Mouse (Mus musculus) kidney, embryonic 14.5 days (tissue): Measurements from ENCODE around the gene Nfatc2. TPM values are rescaled to one million over a fixed set of nuclear protein-coding genes. Genes with fewer than 3 reads are reported as not detected.

ENCODE experiments used
- ATAC-seq: fragments of 200-750 bp; cut with Nextera tagmentation; 2 replicates; pipeline ENCODE4 v1.8.0; 2017; ENCODE audit warnings: moderate number of reproducible peaks, mild to moderate bottlenecking, moderate TSS enrichment, moderate library complexity; ENCODE audit not compliant: low FRiP score, low TSS enrichment
- H3K27ac ChIP-seq: fragments of 300-500 bp; sonication (generic); 2 replicates; pipeline ENCODE4 v1.5.1; 2014; ENCODE audit warnings: low read depth, mild to moderate bottlenecking, low read length, moderate library complexity, mixed read lengths
- H3K27me3 ChIP-seq: fragments of 300-500 bp; sonication (generic); 2 replicates; pipeline ENCODE4 v1.6.1; 2014; ENCODE audit warnings: mild to moderate bottlenecking, low read length; ENCODE audit not compliant: control insufficient read depth, insufficient read depth
- H3K36me3 ChIP-seq: fragments of 300-500 bp; sonication (generic); 2 replicates; pipeline ENCODE4 v1.6.1; 2014; ENCODE audit warnings: low read length, mixed read lengths; ENCODE audit not compliant: control insufficient read depth, insufficient read depth
- H3K4me1 ChIP-seq: fragments of 300-500 bp; sonication (generic); 2 replicates; pipeline ENCODE4 v1.6.1; 2014; ENCODE audit warnings: low read length, mixed read lengths; ENCODE audit not compliant: control insufficient read depth, insufficient read depth
- H3K4me2 ChIP-seq: fragments of 300-500 bp; sonication (generic); replicated peaks from 2 replicates; pipeline ENCODE4 v1.6.1; 2014; ENCODE audit warnings: low read depth, mild to moderate bottlenecking, low read length
- H3K4me3 ChIP-seq: fragments of 300-500 bp; sonication (generic); 2 replicates; pipeline ENCODE4 v1.5.1; 2014; ENCODE audit warnings: mild to moderate bottlenecking, low read length
- H3K9ac ChIP-seq: fragments of 300-500 bp; sonication (generic); 2 replicates; pipeline ENCODE4 v1.6.1; 2014; ENCODE audit warnings: low read depth, mild to moderate bottlenecking, low read length, moderate library complexity
- H3K9me3 ChIP-seq: fragments of 300-500 bp; sonication (generic); 2 replicates; pipeline ENCODE4 v1.6.1; 2016; ENCODE audit warnings: low read length; ENCODE audit not compliant: control insufficient read depth
- WGBS: fragments of 180-500 bp; shearing (Covaris S2); extraction: QIAGEN DNeasy Blood & Tissue Kit; methylation state at CpG from one replicate; pipeline ENCODE4 v1.1.7; 2014; 5-methylcytosine and 5-hydroxymethylcytosine counted together
- polyA plus RNA-seq: library from polyadenylated mRNA; unstranded; fragments of >200 nt; fragmentation: Nextera tagmentation; extraction: Ambion mirVana; gene quantifications from 2 replicates; pipeline ENCODE4 v1.2.1, GENCODE M21; 2014

Nfatc2 gene
- polyA plus RNA-seq, 1 experiment from 2014 or later, result 2.7 TPM

DNA sequence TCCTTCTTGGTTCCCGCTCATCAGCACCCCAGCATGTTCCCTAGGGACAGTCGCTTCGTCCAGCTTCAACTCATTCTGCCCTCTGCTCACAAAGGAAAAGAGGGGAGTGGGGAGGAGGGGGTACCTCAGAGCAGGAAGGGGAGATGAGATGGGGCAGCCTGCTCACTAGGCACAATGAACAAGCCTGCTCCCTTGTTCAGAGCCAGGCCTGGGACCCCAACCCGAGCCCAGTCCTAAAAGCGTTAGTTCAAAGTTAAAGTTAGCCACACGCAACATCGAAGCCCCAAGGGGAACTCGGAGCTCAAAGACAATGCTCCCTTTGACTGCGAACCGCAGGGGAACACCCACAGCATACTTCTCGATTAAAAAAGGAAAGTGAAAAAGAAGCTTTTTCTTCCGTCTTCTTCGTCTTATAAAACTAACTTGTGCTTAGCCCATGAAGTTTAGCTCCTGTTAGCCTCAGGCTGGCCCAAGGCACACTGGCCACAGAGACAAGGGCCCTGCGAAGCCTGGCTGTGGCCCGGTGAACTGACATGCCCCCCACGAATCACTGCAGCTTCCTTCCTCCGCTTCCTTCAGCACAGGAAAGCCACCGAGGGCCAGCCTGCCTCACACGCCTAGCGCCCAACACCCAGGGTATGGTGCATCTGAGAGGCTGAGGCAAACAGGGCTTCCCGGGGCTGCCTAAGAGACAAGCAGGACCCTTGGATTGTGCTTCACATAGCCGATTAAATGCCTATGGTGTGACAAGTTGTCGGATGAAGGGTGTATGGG, 45.4 kb downstream of the Nfatc2 start:
- no peak for ATAC-seq
- Histone ChIP-seq H3K9ac (no peak overlapping the region), H3K4me2 (no peak overlapping the region)

DNA sequence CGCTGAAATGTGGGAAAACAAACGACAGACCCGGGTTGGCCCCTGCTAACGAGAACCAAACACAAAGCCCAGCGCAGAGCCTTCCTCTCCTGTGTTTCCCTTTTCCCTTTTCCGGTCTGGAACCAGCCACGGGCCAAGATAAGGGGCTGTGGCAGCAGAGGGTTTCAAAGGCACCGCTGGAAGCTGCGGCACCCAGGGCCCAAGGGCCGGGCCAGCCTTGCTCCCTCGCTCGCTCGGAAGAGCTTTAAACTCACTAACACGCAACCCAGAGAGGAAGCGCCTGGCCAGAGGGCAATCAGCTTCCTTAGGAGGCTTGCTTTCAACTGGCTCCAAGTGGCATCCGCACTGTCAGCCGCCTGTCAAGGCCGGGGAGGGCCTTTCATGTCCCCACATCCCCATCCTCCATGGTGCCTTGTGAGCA, 47.9 kb downstream of the Nfatc2 start:
- peak overlapping the region; percentile 19; the same call in 1 of the 2 replicates for H3K4me2 ChIP-seq
- ATAC-seq, result no peak

More for the DNA sequence above, 45.4 kb downstream of the Nfatc2 start:
- H3K9me3 ChIP-seq, result no peaks in the 10 kb centered on the region
- no peak overlapping the region for H3K27ac ChIP-seq
- H3K4me1 ChIP-seq, result peaks cover 35% of the 10 kb centered on the region
- peaks cover 7% of the 10 kb centered on the region; the same call in 1 of the 2 replicates for H3K27me3 ChIP-seq
- no peaks in the 10 kb centered on the region for H3K36me3 ChIP-seq
- WGBS, result 43% methylated on average over 23 of the region's 23 CpGs
- no peak overlapping the region for H3K4me3 ChIP-seq

GRCm38 (mm10) chr2:168552405-168552804, 49.1 kb downstream of the Nfatc2 start:
- Histone ChIP-seq H3K9me3 (no peaks in the 10 kb centered on the region), H3K4me1 (peaks cover 42% of the 10 kb centered on the region)

More for the DNA sequence above, 47.9 kb downstream of the Nfatc2 start:
- WGBS, result 20% methylated on average over 18 of the region's 18 CpGs
- Histone ChIP-seq H3K27me3 (peaks cover 5% of the 10 kb centered on the region; the same call in 1 of the 2 replicates), H3K4me1 (peaks cover 41% of the 10 kb centered on the region), H3K9me3 (no peaks in the 10 kb centered on the region), H3K36me3 (no peaks in the 10 kb centered on the region), H3K4me3 (no peak overlapping the region), H3K27ac (peak overlapping the region; percentile 37; the same call in 1 of the 2 replicates), H3K9ac (peak overlapping the region; percentile 31; the same call in 1 of the 2 replicates)

GRCm38 (mm10) chr2:168551218-168551617, 50.2 kb downstream of the Nfatc2 start:
- H3K27ac ChIP-seq, result no peak overlapping the region
- no peak overlapping the region for H3K4me3 ChIP-seq
- peaks cover 2% of the 10 kb centered on the region; the same call in 1 of the 2 replicates for H3K27me3 ChIP-seq
- no peaks in the 10 kb centered on the region for H3K9me3 ChIP-seq
- no peak for ATAC-seq
- H3K4me2 ChIP-seq, result no peak overlapping the region
- WGBS, result 87% methylated on average over 7 of the region's 7 CpGs
- no peak overlapping the region for H3K9ac ChIP-seq
- no peaks in the 10 kb centered on the region for H3K36me3 ChIP-seq
- peaks cover 42% of the 10 kb centered on the region for H3K4me1 ChIP-seq

More at GRCm38 (mm10) chr2:168552405-168552804, 49.1 kb downstream of the Nfatc2 start:
- peaks cover 2% of the 10 kb centered on the region; the same call in 1 of the 2 replicates for H3K27me3 ChIP-seq
- 0 out of 2 replicates have a peak overlapping the region, but pooled peaks have one; percentile 37 for H3K27ac ChIP-seq
- H3K4me3 ChIP-seq, result no peak overlapping the region
- no peaks in the 10 kb centered on the region for H3K36me3 ChIP-seq
- no peak overlapping the region for H3K4me2 ChIP-seq
- ATAC-seq, result no peak
- no peak overlapping the region for H3K9ac ChIP-seq
- 26% methylated on average over 5 of the region's 5 CpGs for WGBS

DNA sequence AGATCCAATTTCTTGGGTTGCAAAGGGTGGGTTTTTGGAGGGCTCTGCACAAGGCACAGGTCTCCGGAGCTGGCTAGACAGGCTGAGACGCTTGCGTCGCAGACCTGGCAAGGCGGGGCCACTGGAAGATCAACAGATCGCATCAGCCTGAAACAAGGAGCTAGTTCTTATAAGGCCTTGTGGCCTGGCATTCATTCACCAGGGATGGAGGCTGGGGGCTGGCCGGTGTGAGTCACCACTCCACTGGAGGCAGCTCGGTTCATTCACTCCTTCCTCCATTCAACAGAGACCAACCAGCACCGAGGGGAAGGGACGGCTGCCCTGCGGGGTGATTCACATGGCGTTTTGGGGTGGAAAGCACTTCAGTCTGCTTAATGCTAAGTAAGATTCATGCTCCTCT, 52.1 kb downstream of the Nfatc2 start:
- H3K27me3 ChIP-seq, result peaks cover 2% of the 10 kb centered on the region; the same call in 1 of the 2 replicates
- H3K4me1 ChIP-seq, result peaks cover 37% of the 10 kb centered on the region
- no peak overlapping the region for H3K4me2 ChIP-seq
- H3K9ac ChIP-seq, result no peak overlapping the region
- no peaks in the 10 kb centered on the region for H3K9me3 ChIP-seq
- no peaks in the 10 kb centered on the region for H3K36me3 ChIP-seq
- H3K27ac ChIP-seq, result peak overlapping the region; percentile 6; the same call in 1 of the 2 replicates
- peak; percentile 33 for ATAC-seq
- WGBS, result 55% methylated on average over 12 of the region's 12 CpGs
- H3K4me3 ChIP-seq, result no peak overlapping the region

- peaks cover 2% of the 10 kb centered on the region; the same call in 1 of the 2 replicates for H3K27me3 ChIP-seq
These were observed 53.4 kb downstream of the Nfatc2 start for GRCm38 (mm10) chr2:168548008-168548407.

GRCm38 (mm10) chr2:168545901-168546557, 55.4 kb downstream of the Nfatc2 start:
- peaks cover 25% of the 10 kb centered on the region for H3K4me1 ChIP-seq
- no peaks in the 10 kb centered on the region for H3K27me3 ChIP-seq
- H3K4me2 ChIP-seq, result no peak overlapping the region
- no peaks in the 10 kb centered on the region for H3K36me3 ChIP-seq
- no peak for ATAC-seq
- H3K27ac ChIP-seq, result no peak overlapping the region
- H3K9ac ChIP-seq, result no peak overlapping the region
- 69% methylated on average over 15 of the region's 15 CpGs for WGBS
- H3K4me3 ChIP-seq, result no peak overlapping the region
- H3K9me3 ChIP-seq, result no peaks in the 10 kb centered on the region

More at GRCm38 (mm10) chr2:168548008-168548407, 53.4 kb downstream of the Nfatc2 start:
- H3K36me3 ChIP-seq, result no peaks in the 10 kb centered on the region
- ATAC-seq, result no peak
- no peak overlapping the region for H3K27ac ChIP-seq
- H3K4me2 ChIP-seq, result no peak overlapping the region
- WGBS, result 54% methylated on average over 4 of the region's 4 CpGs
- H3K4me3 ChIP-seq, result no peak overlapping the region
- no peak overlapping the region for H3K9ac ChIP-seq
- H3K4me1 ChIP-seq, result peaks cover 37% of the 10 kb centered on the region
- no peaks in the 10 kb centered on the region for H3K9me3 ChIP-seq

DNA sequence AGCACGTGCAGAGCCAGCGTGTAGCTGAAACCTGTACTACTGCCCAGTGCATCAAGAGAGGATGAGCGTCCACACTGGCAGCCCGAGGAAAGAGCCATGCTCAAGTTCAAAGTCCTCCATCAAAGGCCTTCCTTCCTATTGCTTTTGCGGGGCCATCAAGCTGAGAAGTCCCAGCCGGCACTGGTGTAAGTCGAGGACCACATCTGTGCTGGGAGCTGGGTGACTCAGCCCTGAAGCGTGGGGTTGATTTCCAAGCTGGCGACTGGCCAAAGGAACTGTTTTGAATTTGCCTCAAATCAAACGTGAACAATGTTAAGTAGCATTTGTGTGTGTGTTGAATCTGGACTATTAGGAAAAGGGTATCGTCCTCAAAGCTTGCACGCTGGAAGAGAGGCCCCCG, 57.4 kb downstream of the Nfatc2 start:
- no peak overlapping the region for H3K4me2 ChIP-seq

More for the DNA sequence above, 57.4 kb downstream of the Nfatc2 start:
- no peaks in the 10 kb centered on the region for H3K9me3 ChIP-seq
- peak; percentile 79 for ATAC-seq
- no peaks in the 10 kb centered on the region for H3K36me3 ChIP-seq
- H3K27ac ChIP-seq, result no peak overlapping the region
- 21% methylated on average over 13 of the region's 13 CpGs for WGBS
- no peaks in the 10 kb centered on the region for H3K27me3 ChIP-seq
- no peak overlapping the region for H3K9ac ChIP-seq
- H3K4me3 ChIP-seq, result no peak overlapping the region
- peaks cover 25% of the 10 kb centered on the region for H3K4me1 ChIP-seq
